Mouse (Mus musculus): ENCODE results near the gene Hmmr. TPM values are rescaled to one million over a fixed set of nuclear protein-coding genes. Genes with fewer than 3 reads are reported as not detected.
"Not testable (repeated sequence)": the region's sequence is repeated elsewhere in the genome, so short reads cannot be mapped to it uniquely, and the experiment has no call there.

Gene Hmmr
- total RNA-seq, 2 experiments from 2014 or later, result 2.0 to 4.4 TPM

DNA sequence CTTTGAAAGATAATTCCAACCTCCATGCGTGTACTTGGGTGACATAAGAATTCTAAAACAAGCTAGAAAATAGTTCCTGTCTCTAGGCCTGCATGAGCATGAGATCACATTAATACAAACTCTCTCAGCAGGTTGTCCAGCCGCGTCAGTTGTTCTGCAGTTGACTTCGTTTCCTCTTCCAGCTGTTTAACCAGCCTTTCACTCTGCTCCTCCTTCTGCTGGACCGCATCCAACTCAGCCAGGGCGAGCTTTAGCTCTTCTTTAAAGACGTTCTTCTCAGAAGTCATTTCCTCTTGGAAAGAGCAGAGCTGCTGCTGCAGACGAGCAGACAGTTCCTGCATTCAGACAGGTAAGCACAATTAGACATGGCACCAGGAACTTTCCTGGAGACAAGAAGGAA lies 19.4 kb downstream of the Hmmr start:
- DNase-seq, result peak; percentile 21
- intact Hi-C loops (cut with DNase I), result no loop called here

DNA sequence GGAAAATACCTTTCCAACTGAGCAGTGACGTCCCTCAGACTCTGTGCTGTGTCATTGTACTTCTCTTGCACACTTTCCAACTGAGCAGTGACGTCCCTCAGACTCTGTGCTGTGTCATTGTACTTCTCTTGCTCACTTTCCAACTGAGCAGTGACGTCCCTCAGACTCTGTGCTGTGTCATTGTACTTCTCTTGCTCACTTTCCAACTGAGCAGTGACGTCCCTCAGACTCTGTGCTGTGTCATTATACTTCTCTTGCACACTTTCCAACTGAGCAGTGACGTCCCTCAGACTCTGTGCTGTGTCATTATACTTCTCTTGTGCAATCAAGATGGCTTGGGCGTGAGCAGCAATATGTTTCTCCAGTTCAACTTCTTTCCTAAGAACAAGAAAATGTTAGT lies 23.3 kb downstream of the Hmmr start:
- intact Hi-C loops (cut with DNase I); DNase-seq: not testable (repeated sequence)

DNA sequence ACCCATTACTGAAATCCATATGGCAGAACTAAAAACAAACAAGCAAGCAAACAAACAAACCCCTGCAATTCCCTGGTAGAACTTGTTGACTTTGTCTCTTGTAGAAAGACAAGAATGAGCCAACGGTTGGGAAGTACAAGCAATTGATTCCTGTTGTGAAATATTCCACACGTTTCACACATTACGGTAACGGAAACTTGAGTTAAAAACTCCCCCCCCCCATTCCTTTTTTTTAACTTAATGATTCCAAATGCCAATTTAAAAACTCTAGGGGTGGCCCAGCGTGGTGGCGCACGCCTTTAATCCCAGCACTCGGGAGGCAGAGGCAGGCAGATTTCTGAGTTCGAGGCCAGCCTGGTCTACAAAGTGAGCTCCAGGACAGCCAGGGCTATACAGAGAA lies 38.1 kb downstream of the Hmmr start, which contains the start of gene Mat2b:
Mat2b (minus strand) TSS at position 101 of the 400 bp plus-strand sequence.
- DNase-seq, result no peak
- intact Hi-C loops (cut with DNase I), result no loop called here

DNA sequence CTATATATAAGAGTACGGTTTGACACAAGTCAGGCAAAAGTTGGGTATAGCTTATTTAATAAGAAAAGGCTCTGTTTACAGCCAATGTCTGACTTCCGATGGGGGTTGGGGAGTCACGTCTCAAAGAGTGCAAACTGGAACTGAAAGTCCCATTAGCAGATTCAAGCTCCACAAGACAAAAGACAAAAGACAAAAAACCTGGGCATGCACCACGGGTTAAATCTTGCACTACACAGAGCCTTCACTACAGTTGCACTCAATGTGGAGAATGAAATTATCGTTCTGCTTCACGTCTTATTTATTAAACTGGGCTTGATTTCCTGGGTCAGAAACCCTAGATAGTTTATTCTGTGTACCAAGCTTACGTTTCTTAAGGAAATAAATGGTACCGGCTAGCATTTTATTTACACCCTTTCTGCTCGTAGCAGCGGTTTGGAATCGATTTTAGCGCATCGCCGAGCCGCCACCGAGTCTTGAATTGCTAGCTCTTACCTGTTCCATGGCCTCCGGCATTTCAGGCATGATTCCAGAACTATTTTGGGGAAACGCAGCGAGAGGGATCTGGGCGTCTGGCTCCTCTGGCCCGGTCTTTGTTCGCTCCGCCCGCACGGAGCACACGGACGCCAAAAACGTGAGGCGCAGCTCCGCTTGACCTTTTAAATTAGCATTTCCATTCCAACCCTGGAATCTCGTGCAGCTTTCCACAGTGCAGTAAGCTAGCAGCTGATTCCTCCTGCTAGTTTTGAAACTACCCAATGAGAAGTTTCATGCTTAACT lies 38.7 kb downstream of the Hmmr start:
- intact Hi-C loops (cut with DNase I), result loop anchor here (5.0 kb wide), 1 partner anchor 38 kb away; the partner anchor contains the start of genes Hmmr and Nudcd2
- peak; percentile 59 to 76 for DNase-seq

DNA sequence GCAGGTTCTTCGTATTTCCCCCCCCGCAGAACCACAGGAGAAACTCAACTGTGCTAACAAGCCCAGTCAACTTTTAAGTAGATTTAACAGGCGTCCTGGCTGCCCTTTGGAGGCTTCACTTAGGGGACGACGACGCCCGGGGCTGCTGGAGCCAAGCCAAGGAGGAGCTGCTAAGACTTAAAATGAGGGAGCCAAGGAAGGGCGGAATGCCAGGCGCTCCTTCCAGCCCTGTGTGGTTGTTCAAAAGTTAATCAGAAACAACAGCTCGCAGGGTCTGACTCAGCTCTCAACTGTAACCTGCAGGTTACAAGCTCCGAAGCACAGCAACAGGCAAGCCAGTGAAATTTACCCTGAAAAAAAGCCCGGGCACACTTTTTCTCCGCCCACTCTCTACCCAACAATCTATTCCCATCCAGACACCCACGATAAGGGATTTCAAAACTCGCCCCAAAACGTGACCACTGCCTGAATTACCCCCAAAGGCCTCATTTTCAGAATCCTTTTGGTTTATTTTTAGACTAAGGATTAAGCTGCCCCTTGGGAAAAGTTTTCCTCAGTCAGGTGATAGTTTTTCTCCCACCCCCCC lies 39.8 kb downstream of the Hmmr start:
- DNase-seq, result peak; percentile 69 to 76
- intact Hi-C loops (cut with DNase I), result loop anchor here (2.0 to 5.0 kb wide), 2 partner anchors 39 to 61 kb away; partner anchors contain the start of genes Ccng1, Hmmr and Nudcd2

DNA sequence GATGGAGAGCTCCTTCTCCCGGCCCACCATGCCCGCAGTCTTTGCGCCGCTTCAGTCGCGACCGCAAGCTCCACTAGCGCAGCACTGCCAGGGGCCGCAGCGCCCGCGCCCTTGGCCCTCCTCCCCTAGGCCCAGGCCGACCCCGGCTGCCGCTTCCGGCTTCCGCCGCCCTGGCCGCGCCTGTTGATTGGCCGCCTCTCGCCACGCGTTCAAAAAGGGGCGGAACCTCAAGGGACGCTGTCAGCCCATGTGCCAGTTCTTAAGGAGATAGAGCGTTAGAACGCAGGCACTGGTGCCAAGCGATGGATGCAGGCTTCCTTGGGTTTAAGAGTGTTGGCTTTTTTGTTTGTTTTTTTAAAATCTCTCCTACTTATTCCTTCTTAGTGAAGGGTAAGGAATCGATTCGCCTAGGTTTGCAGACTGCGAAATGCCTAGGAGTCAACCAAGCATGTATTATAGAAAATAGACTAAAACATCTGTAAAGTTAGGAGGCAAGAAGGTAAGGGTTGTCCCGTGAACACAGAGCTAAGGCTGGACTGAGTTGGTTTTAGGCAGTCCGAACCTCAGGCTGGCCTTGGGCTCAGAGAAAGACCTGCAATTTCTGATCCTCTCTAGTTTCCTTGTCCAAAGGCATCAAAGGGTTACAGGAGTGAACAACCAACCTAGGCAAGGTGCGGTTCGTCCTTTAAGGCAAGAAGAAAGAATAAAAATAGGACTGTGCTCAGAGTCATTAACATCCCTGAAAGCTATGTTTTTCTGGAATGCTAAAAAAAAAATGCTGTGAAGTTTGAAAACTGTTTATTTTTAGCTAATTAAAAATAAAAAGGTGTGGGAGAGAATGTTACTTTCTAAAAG lies 40.5 kb downstream of the Hmmr start:
- peak; percentile 94 to 96 for DNase-seq
- intact Hi-C loops (cut with DNase I), result loop anchor here (2.0 to 5.0 kb wide), 2 partner anchors 40 to 62 kb away; partner anchors contain the start of genes Ccng1, Hmmr and Nudcd2

DNA sequence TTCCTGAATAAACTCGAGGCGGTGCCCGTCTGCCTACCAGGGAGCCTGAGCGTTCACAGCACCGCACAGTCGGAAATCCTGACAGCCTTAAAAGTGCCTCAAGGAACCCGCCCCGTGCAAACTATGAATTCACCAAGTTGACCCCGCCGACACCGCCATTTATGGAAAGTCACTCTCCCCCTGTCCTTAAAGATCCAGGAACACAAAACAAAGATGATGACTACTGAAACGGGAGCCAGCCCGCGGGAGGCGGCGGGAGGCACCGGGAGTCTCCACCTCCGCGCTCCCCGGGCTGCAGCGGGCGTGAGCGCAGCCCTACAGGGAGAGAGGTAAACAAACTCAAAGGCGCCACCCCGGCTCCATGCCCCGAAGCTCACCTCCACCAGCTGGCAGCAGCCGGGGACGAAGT lies 41.1 kb downstream of the Hmmr start:
- DNase-seq, result no peak
- intact Hi-C loops (cut with DNase I), result loop anchor here (2.0 to 5.0 kb wide), 2 partner anchors 40 to 63 kb away; partner anchors contain the start of genes Ccng1, Hmmr and Nudcd2

DNA sequence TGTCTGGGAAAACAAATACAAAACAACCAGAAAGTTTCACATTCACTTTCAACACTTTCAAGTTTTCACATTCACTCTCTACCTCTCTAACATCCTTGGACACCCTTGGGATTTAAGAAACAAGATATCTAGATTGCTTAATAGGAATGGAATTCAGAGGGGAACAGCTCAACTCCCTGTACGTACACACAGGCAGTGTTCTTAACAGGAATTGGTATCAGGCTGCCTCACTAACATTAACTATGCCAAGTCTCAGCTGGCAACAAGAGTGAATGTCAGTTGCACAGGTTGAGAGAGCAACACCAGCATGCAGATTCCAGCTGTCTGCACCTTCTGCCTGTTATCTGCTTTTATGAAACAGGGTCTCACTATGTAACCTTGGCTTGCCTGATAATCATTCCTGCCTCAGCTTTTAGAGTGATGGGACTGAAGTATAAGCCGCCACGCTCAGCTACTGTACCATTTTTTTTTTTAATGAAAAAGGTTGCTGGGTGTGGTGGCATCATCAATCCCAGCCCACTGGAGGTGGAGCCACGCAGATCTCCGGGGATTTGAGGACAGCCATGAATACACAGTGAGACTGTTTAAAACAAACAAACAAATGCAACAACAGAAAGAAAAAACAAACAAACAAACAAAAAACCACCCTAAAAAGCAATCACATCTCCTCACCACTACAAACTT lies 42.6 kb downstream of the Hmmr start:
- DNase-seq, result peak in 1 of 2 experiments; percentile 24
- intact Hi-C loops (cut with DNase I), result loop anchor here (5.0 kb wide), 1 partner anchor 42 kb away; the partner anchor contains the start of genes Hmmr and Nudcd2

DNA sequence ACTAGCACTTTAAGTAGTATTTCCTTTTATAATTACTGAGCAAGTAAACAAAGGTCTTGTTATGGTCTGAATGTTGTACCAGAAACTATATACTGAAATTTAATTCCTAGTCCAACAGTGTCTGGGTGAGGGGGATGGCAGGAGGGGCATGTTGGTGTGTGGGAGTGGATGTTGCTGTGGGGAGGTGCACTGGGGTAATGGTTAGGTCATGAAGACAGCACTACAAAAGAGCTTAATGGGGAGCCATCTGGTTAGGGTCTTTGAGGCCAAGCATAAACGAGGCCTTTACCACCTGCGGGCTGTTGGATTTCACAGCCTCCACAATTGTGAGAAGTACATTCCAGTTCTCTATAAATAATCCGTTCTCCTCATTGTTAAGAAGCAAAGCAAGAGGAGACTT lies 49.9 kb downstream of the Hmmr start:
- DNase-seq, result no peak
- intact Hi-C loops (cut with DNase I), result no loop called here

DNA sequence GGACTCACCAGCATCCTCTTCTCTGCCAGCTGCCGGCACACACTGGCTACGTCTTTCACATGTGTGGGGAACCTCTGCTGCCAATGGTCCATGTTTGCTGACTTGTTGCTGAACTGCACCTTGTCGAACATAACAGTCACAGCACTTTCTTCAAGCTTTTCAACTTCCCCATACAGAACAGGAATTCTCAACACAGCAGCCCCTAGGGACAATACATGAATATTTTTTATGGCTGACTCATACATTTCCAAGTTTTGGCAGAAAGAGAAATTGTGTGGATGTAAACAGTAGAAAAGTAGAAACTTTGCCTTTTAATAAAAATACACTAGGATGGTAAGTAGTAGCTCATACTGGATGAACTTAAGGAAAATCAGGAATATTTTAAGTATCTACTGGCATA lies 50.8 kb downstream of the Hmmr start:
- intact Hi-C loops (cut with DNase I), result no loop called here
- no peak for DNase-seq

DNA sequence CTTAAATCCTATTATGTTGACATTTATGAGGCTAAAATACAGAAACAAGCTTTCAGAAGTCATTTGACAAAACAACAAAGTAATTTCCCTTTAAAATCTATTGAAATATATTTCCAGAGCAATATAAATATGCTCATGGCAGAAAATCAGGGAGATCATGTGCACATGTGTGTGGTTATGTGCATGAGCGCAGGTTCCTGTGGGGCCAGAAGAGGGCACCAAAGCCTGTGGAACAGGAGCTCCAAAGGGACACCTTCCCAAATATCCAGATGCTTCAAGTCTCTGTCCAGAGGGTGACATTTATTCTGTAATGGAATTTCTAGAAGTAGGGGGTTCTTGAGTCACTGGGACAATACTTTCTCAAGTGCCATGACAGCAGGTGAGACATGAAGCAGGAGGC lies 56.1 kb downstream of the Hmmr start:
- intact Hi-C loops (cut with DNase I), result no loop called here
- peak; percentile 13 to 30 for DNase-seq

DNA sequence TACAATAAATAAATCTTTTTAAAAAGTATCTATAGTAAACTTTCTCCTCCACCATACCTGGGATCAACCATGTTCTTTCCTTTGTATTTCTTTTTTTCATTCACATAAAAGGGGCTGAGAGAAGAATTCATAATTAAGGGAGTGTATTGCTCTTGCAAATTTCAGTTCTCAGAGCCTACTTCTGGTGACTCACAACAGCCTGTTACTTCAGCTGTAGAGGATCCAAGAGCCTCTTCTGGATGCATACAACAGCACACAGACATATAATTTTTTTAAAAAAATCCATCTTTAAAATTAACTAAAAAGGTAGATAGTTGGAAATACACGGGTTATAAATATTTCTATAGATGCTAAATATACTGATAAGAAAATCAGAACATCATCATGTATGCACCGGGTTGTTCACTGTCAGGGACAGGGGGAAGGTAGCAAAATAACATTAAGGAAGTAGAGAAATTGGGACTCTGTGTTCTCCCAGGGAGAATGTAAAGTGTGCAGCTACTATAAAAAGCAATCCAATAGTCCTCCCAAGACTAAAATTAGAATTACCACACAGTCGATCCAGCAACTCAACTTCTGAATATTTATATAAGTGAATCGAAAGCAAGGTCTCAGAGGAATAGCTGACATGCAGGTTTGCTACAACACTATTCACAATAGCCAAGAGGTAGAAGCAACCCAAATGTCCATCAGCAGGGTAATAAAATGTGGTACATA lies 58.0 kb downstream of the Hmmr start:
- intact Hi-C loops (cut with DNase I), result no loop called here
- no peak for DNase-seq

Other genes with a start within 250 kb of the Hmmr start
- gene Mat2b, start 38.2 kb downstream of the Hmmr start, total RNA-seq (2021), result 100 to 1,000 TPM in 1 of 2 experiments, 10 to 100 TPM in 1; 94.3 to 102 TPM
- 10 to 100 TPM; 14.0 to 17.1 TPM for gene Nudcd2, start 245 bp upstream of the Hmmr start, total RNA-seq (2021)
- 100 to 1,000 TPM; 289 to 318 TPM for gene Ccng1, start 21.9 kb upstream of the Hmmr start, total RNA-seq (2021)

Data from heart, postnatal 14 days (tissue).